Mouse (Mus musculus) CH12.LX (cell line): ENCODE results near the gene Hectd2. TPM values are rescaled to one million over a fixed set of nuclear protein-coding genes. Genes with fewer than 3 reads are reported as not detected.

Experiments
- DNase-seq: peaks from one replicate; pipeline ENCODE4 v3.0.0-alpha.2; 2013; ENCODE audit errors: extremely low read depth
- H3K27ac ChIP-seq: 2 replicates; pipeline ENCODE4 v1.5.1; 2012; ENCODE audit warnings: low read depth, mild to moderate bottlenecking, control low read depth, moderate library complexity; ENCODE audit not compliant: insufficient read depth
- H3K27me3 ChIP-seq: replicated peaks from 2 replicates; pipeline ENCODE3; 2012; ENCODE audit warnings: inconsistent platforms
- H3K36me3 ChIP-seq, 2 experiments: replicated peaks in 1 of 2; 2 replicates each; pipeline versions ENCODE3 to v1.6.1; 2012; ENCODE audit warnings: inconsistent platforms in 1 of 2, low read length in 1 of 2, mild to moderate bottlenecking in 1 of 2, mixed read lengths in 1 of 2, moderate library complexity in 1 of 2; ENCODE audit not compliant: control insufficient read depth in 1 of 2, insufficient read depth in 1 of 2
- H3K4me1 ChIP-seq, 2 experiments: 2 replicates each; pipeline ENCODE4 v1.6.1; 2012; ENCODE audit warnings: inconsistent platforms in 1 of 2, moderate library complexity in 1 of 2; ENCODE audit not compliant: insufficient read depth in 2 of 2, control insufficient read depth in 1 of 2
- H3K4me2 ChIP-seq: 2 replicates; pipeline ENCODE4 v1.6.1; 2012; ENCODE audit warnings: low read depth, mild to moderate bottlenecking, control low read depth; ENCODE audit not compliant: poor library complexity, insufficient read depth, severe bottlenecking
- H3K4me3 ChIP-seq, 3 experiments: fragments of 150-350 bp in 1 of 3; sonication (generic) in 1 of 3; replicated peaks in 1 of 3; 2 replicates each; pipeline versions ENCODE3 to v1.5.1; 2011 to 2012; ENCODE audit warnings: low read depth in 2 of 3, low read length in 2 of 3, mild to moderate bottlenecking in 2 of 3, moderate library complexity in 2 of 3, control low read depth in 1 of 3, improper control_type of control experiment in 1 of 3, inconsistent platforms in 1 of 3, mixed read lengths in 1 of 3; ENCODE audit not compliant: poor library complexity in 1 of 3
- H3K79me2 ChIP-seq: replicated peaks from 2 replicates; pipeline ENCODE4 v1.6.1; 2012; ENCODE audit warnings: mild to moderate bottlenecking, moderate library complexity; ENCODE audit not compliant: control insufficient read depth, poor library complexity, insufficient read depth, severe bottlenecking; ENCODE audit errors: extremely low read depth
- H3K9ac ChIP-seq: 2 replicates; pipeline ENCODE4 v1.6.1; 2012; ENCODE audit warnings: low read depth, mild to moderate bottlenecking, control low read depth, moderate library complexity; ENCODE audit not compliant: insufficient read depth
- H3K9me3 ChIP-seq: replicated peaks from 2 replicates; pipeline ENCODE3; 2012; ENCODE audit warnings: low read length, inconsistent platforms, mixed read lengths
- BHLHE40 ChIP-seq: IDR thresholded peaks from 2 replicates; pipeline ENCODE4 v1.6.1; 2011; ENCODE audit warnings: mild to moderate bottlenecking, low read depth, low read length, improper control_type of control experiment
- CHD2 ChIP-seq: IDR thresholded peaks from 2 replicates; pipeline ENCODE4 v1.6.1; 2011; ENCODE audit warnings: low read length, improper control_type of control experiment
- CTCF ChIP-seq, 2 experiments: IDR thresholded peaks in 1 of 2; conservative IDR thresholded peaks in 1 of 2; 2 replicates each; pipeline ENCODE4 v1.5.1; 2011 to 2012; ENCODE audit warnings: low read depth in 2 of 2, low read length in 2 of 2, improper control_type of control experiment in 1 of 2, inconsistent platforms in 1 of 2, mild to moderate bottlenecking in 1 of 2, moderate library complexity in 1 of 2
- ETS1 ChIP-seq: conservative IDR thresholded peaks from 2 replicates; pipeline ENCODE4 v1.6.1; 2012; ENCODE audit warnings: low read depth, mild to moderate bottlenecking, inconsistent platforms, low read length, improper control_type of control experiment, moderate library complexity
- HCFC1 ChIP-seq: IDR thresholded peaks from 2 replicates; pipeline ENCODE4 v1.6.1; 2012; ENCODE audit warnings: low read depth, mild to moderate bottlenecking, inconsistent platforms, low read length, improper control_type of control experiment
- IRF4 ChIP-seq: IDR thresholded peaks from 2 replicates; pipeline ENCODE4 v1.6.1; 2014; ENCODE audit warnings: low read depth, mild to moderate bottlenecking, inconsistent platforms, low read length, improper control_type of control experiment
- JUN ChIP-seq: IDR thresholded peaks from 2 replicates; pipeline ENCODE4 v1.6.1; 2011; ENCODE audit warnings: low read depth, mild to moderate bottlenecking, low read length, improper control_type of control experiment, moderate library complexity; ENCODE audit not compliant: insufficient read depth
- MAFK ChIP-seq: IDR thresholded peaks from 2 replicates; pipeline ENCODE4 v1.6.1; 2011; ENCODE audit warnings: low read length, improper control_type of control experiment; ENCODE audit not compliant: insufficient replicate concordance
- MEF2A ChIP-seq: IDR thresholded peaks from 2 replicates; pipeline ENCODE4 v1.6.1; 2014; ENCODE audit warnings: low read depth, mild to moderate bottlenecking, inconsistent platforms, low read length, improper control_type of control experiment, borderline replicate concordance
- MXI1 ChIP-seq: IDR thresholded peaks from 2 replicates; pipeline ENCODE4 v1.6.1; 2011; ENCODE audit warnings: mild to moderate bottlenecking, low read depth, low read length, improper control_type of control experiment
- MYC ChIP-seq: IDR thresholded peaks from 2 replicates; pipeline ENCODE4 v1.6.1; 2011; ENCODE audit warnings: low read depth, mild to moderate bottlenecking, improper control_type of control experiment, low read length
- NELFE ChIP-seq: IDR thresholded peaks from 2 replicates; pipeline ENCODE4 v1.6.1; 2011; ENCODE audit warnings: low read depth, low read length, improper control_type of control experiment
- PAX5 ChIP-seq: IDR thresholded peaks from 2 replicates; pipeline ENCODE4 v1.6.1; 2012; ENCODE audit warnings: low read length, inconsistent platforms, mixed read lengths
- POLR2A ChIP-seq: IDR thresholded peaks from 2 replicates; pipeline ENCODE4 v1.6.1; 2011; ENCODE audit warnings: low read depth, mild to moderate bottlenecking, improper control_type of control experiment, low read length
- RAD21 ChIP-seq: IDR thresholded peaks from 2 replicates; pipeline ENCODE4 v1.6.1; 2011; ENCODE audit warnings: low read depth, mild to moderate bottlenecking, low read length, improper control_type of control experiment, moderate library complexity
- TBP ChIP-seq: conservative IDR thresholded peaks from 2 replicates; pipeline ENCODE4 v1.6.1; 2011; ENCODE audit warnings: low read depth, low read length, improper control_type of control experiment
- TCF12 ChIP-seq: IDR thresholded peaks from 2 replicates; pipeline ENCODE4 v1.6.1; 2014; ENCODE audit warnings: low read depth, mild to moderate bottlenecking, inconsistent platforms, low read length, improper control_type of control experiment
- USF2 ChIP-seq: conservative IDR thresholded peaks from 2 replicates; pipeline ENCODE4 v1.6.1; 2011; ENCODE audit warnings: low read depth, low read length, improper control_type of control experiment
- ZC3H11A ChIP-seq: IDR thresholded peaks from 2 replicates; pipeline ENCODE4 v1.6.1; 2012; ENCODE audit warnings: low read depth, mild to moderate bottlenecking, inconsistent platforms, low read length, improper control_type of control experiment
- ZMIZ1 ChIP-seq: IDR thresholded peaks from 2 replicates; pipeline ENCODE4 v1.6.1; 2012; ENCODE audit warnings: low read depth, mild to moderate bottlenecking, inconsistent platforms, low read length, improper control_type of control experiment
- ZNF384 ChIP-seq: IDR thresholded peaks from 2 replicates; pipeline ENCODE4 v1.6.1; 2012; ENCODE audit warnings: low read depth, low read length, improper control_type of control experiment, inconsistent platforms
- dilution Hi-C: fragments of 300-500 bp; cut with MboI; formaldehyde crosslinking; loops from 2 replicates; pipeline ENCODE4 v1.14.3; 2020; ENCODE audit warnings: low sequenced_read_pairs; ENCODE audit not compliant: extremely low pct_unique_long_range_greater_than_20kb, extremely low pct_ligation_motif_present
- in situ Hi-C: fragments of 300-500 bp; cut with MboI; formaldehyde crosslinking; loops from 3 replicates; pipeline ENCODE4 v1.14.3; 2019; ENCODE audit warnings: low sequenced_read_pairs, low pct_ligation_motif_present, low pct_unique_long_range_greater_than_20kb, mixed read lengths
- polyA plus RNA-seq: library from polyadenylated mRNA; unstranded; fragments of >175 nt; gene quantifications from 2 replicates; pipeline ENCODE4 v1.2.1, GENCODE M21; 2012; ENCODE audit warnings: low read depth; ENCODE audit not compliant: insufficient read length
- total RNA-seq, 2 experiments: library from RNA; depleted of rRNA; stranded (reverse); fragments of 300-350 nt in 1 of 2; fragments of >200 nt in 1 of 2; gene quantifications; 2 replicates each; pipeline ENCODE4 v1.2.3; 2012 to 2014

The Hectd2 gene
- total and polyA plus RNA-seq, 3 experiments: 0.08 to 0.78 (median 0.56) TPM

DNA sequence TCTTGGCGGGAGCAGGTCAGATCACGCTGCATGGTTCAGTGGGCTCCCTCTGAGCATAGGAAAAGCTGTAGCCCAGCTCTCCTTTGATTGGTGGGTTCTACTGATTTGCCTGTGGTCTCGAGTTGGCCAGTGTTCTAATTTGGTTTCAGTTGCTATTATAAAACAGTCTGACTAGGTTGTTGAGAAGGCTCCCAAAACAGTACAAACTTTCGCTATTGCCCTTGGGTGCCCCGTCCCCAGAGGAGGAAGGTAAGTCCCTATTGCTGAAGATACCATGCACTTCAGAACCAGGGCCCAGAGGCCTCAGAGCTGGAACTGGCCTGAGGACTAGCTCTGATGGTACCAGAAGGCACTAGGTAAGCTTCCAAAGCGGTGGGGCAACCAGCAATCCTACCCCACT is 112.9 kb downstream of the Hectd2 start:
- H3K4me2 ChIP-seq: peak overlapping the region; percentile 7
- dilution Hi-C loops: no loop called here

GRCm38 (mm10) chr19:36668098-36668497 is 113.7 kb downstream of the Hectd2 start:
- Histone ChIP-seq H3K4me2 (no peak overlapping the region), H3K9ac (no peak overlapping the region), H3K9me3 (no peaks in the 10 kb centered on the region), H3K4me3 (no peak overlapping the region), H3K79me2 (no peaks in the 10 kb centered on the region), H3K27ac (no peak overlapping the region), H3K4me1 (peaks cover 15 to 49% of the 10 kb centered on the region in 2 experiments), H3K27me3 (no peaks in the 10 kb centered on the region), H3K36me3 (no peaks in the 10 kb centered on the region)
- no peak for DNase-seq
- in situ Hi-C loops: no loop called here
- TF ChIP-seq NELFE (no peak), RAD21 (peak; percentile 31), MXI1 (no peak), USF2 (no peak), CTCF (conservative IDR thresholded peaks at IDR 0.05 in 1 of 2, IDR thresholded peaks at IDR 0.05 in 1 of 2; ENCODE audit: low read depth in 2 of 2, low read length in 2 of 2) (peak in 1 of 2 experiments; percentile 17; a peak in 1 of 4 replicates), MEF2A (no peak; the same call in 1 of the 2 replicates), MYC (no peak), ETS1 (peak; percentile 44)
- dilution Hi-C loops: no loop called here

More for the DNA sequence above, 112.9 kb downstream of the Hectd2 start:
- no peak for TF ChIP-seq MAFK
- no peak for TF ChIP-seq USF2
- TF ChIP-seq POLR2A: no peak
- TF ChIP-seq CHD2: no peak
- TF ChIP-seq ZNF384: no peak
- no peak for TF ChIP-seq ZC3H11A
- peak; percentile 46; the same call in 1 of the 2 replicates for TF ChIP-seq IRF4
- no peak for TF ChIP-seq ZMIZ1
- TF ChIP-seq CTCF (conservative IDR thresholded peaks at IDR 0.05 in 1 of 2, IDR thresholded peaks at IDR 0.05 in 1 of 2; ENCODE audit: low read depth in 2 of 2, low read length in 2 of 2): no peak
- TF ChIP-seq ETS1: peak; percentile 63
- TF ChIP-seq BHLHE40: peak; percentile 30; the same call in 1 of the 2 replicates
- no peak for TF ChIP-seq TCF12
- TF ChIP-seq PAX5: no peak
- TF ChIP-seq HCFC1: no peak
- no peak for TF ChIP-seq JUN
- TF ChIP-seq MEF2A: peak; percentile 88; the same call in 1 of the 2 replicates
- TF ChIP-seq TBP: 0 out of 2 replicates have a peak, but pooled peaks have one; percentile 29
- in situ Hi-C loops: no loop called here
- Histone ChIP-seq H3K9me3 (no peaks in the 10 kb centered on the region), H3K27ac (no peak overlapping the region), H3K4me3 (no peak overlapping the region), H3K27me3 (no peaks in the 10 kb centered on the region), H3K79me2 (no peaks in the 10 kb centered on the region), H3K4me1 (peaks cover 15 to 49% of the 10 kb centered on the region in 2 experiments), H3K9ac (no peak overlapping the region), H3K36me3 (no peaks in the 10 kb centered on the region)
- DNase-seq: peak; percentile 80
